Mouse (Mus musculus) C2C12 (cell line): ENCODE data around the gene Nectin2. TPM values are rescaled to one million over a fixed set of nuclear protein-coding genes. Genes with fewer than 3 reads are reported as not detected.

Experiments used
- H3K27me3 ChIP-seq: one replicate; pipeline ENCODE4 v1.6.1; 2011; ENCODE audit not compliant: control insufficient read depth, insufficient read depth, insufficient read length
- H3K36me3 ChIP-seq: one replicate; pipeline ENCODE4 v1.6.1; 2011; ENCODE audit not compliant: control insufficient read depth, insufficient read depth
- H3K4me3 ChIP-seq: one replicate; pipeline ENCODE4 v1.5.1; 2011; ENCODE audit warnings: mild to moderate bottlenecking, control low read depth; ENCODE audit not compliant: poor library complexity, insufficient read depth, severe bottlenecking
- H3K79me2 ChIP-seq: one replicate; pipeline ENCODE4 v1.6.1; 2011; ENCODE audit not compliant: control insufficient read depth, insufficient read depth
- H3K79me3 ChIP-seq: one replicate; pipeline ENCODE4 v1.6.1; 2011; ENCODE audit warnings: low read depth, control low read depth
- H3ac ChIP-seq: one replicate; pipeline ENCODE3; 2011; ENCODE audit warnings: low read depth; ENCODE audit not compliant: control insufficient read depth, insufficient read length
- CEBPB ChIP-seq: IDR thresholded peaks from one replicate; pipeline ENCODE4 v1.6.1; 2011; ENCODE audit warnings: low read depth, mild to moderate bottlenecking, control low read depth, moderate library complexity
- CTCF ChIP-seq: IDR thresholded peaks from one replicate; pipeline ENCODE4 v1.5.1; 2011; ENCODE audit not compliant: control insufficient read depth, insufficient read depth, insufficient read length
- FOSL1 ChIP-seq: IDR thresholded peaks from one replicate; pipeline ENCODE4 v1.8.0; 2011; ENCODE audit warnings: mild to moderate bottlenecking, low read length; ENCODE audit not compliant: poor library complexity, insufficient read depth, severe bottlenecking
- MAX ChIP-seq: IDR thresholded peaks from one replicate; pipeline ENCODE4 v1.6.1; 2011; ENCODE audit warnings: mild to moderate bottlenecking, control low read depth
- MYOD1 ChIP-seq: IDR thresholded peaks from one replicate; pipeline ENCODE4 v1.6.1; 2011; ENCODE audit warnings: low read depth; ENCODE audit not compliant: control insufficient read depth, insufficient read length
- MYOG ChIP-seq: IDR thresholded peaks from one replicate; pipeline ENCODE4 v1.6.1; 2011; ENCODE audit not compliant: control insufficient read depth, insufficient read length; ENCODE audit errors: extremely low read depth
- USF1 ChIP-seq: IDR thresholded peaks from one replicate; pipeline ENCODE4 v1.6.1; 2011; ENCODE audit warnings: low read depth, mild to moderate bottlenecking, control low read depth, moderate library complexity
- polyA plus RNA-seq: library from polyadenylated mRNA; unstranded; fragments of >200 nt; fragmentation: generic; extraction: Trizol; gene quantifications from one replicate; pipeline ENCODE4 v1.2.1, GENCODE M21; 2012; ENCODE audit warnings: missing spikeins

Nectin2 gene
- polyA plus RNA-seq, 1 experiment: 26.7 TPM

- Histone ChIP-seq H3K36me3 (no peaks in the 10 kb centered on the region), H3K79me2 (no peaks in the 10 kb centered on the region), H3ac (no peak overlapping the region), H3K79me3 (no peaks in the 10 kb centered on the region), H3K4me3 (no peak overlapping the region), H3K27me3 (peaks cover 3% of the 10 kb centered on the region)
- TF ChIP-seq MAX: no peak
- no peak for TF ChIP-seq CEBPB
- TF ChIP-seq USF1: no peak
- TF ChIP-seq FOSL1: no peak
- TF ChIP-seq CTCF: no peak
- TF ChIP-seq MYOG: no peak
- TF ChIP-seq MYOD1: no peak
Observed at GRCm38 (mm10) chr7:19678901-19679300, 71.4 kb downstream of the Nectin2 start.

- H3K36me3 ChIP-seq: no peaks in the 10 kb centered on the region
- H3K79me2 ChIP-seq: no peaks in the 10 kb centered on the region
- no peaks in the 10 kb centered on the region for H3K79me3 ChIP-seq
- TF ChIP-seq USF1 (no peak), CEBPB (no peak), MYOG (no peak), MYOD1 (no peak), FOSL1 (no peak), MAX (no peak), CTCF (no peak)
- no peak within 1 kb of the TSS for H3ac ChIP-seq
- H3K4me3 ChIP-seq: no peak within 1 kb of the TSS
- H3K27me3 ChIP-seq: peaks cover 3% of the 10 kb centered on the region
Observed at GRCm38 (mm10) chr7:19677872-19678271, 72.4 kb downstream of the Nectin2 start, which contains the start of gene Apoc2. Gene Apoc2 (minus strand): TSS chr7:19677941.

- Histone ChIP-seq H3K79me2 (no peaks in the 10 kb centered on the region), H3K36me3 (no peaks in the 10 kb centered on the region), H3K4me3 (no peak overlapping the region), H3K27me3 (peaks cover 3% of the 10 kb centered on the region), H3ac (no peak overlapping the region), H3K79me3 (no peaks in the 10 kb centered on the region)
- TF ChIP-seq CEBPB (no peak), USF1 (no peak)
Observed at GRCm38 (mm10) chr7:19676662-19677061, 73.6 kb downstream of the Nectin2 start.

- H3K36me3 ChIP-seq: no peaks in the 10 kb centered on the region
- no peaks in the 10 kb centered on the region for H3K79me2 ChIP-seq
- no peak for TF ChIP-seq USF1
- TF ChIP-seq CEBPB: no peak
- TF ChIP-seq CTCF: no peak
- TF ChIP-seq FOSL1: no peak
- TF ChIP-seq MYOD1: no peak
- no peak for TF ChIP-seq MAX
- TF ChIP-seq MYOG: no peak
- no peaks in the 10 kb centered on the region for H3K79me3 ChIP-seq
- peaks cover 3% of the 10 kb centered on the region for H3K27me3 ChIP-seq
- no peak overlapping the region for H3ac ChIP-seq
- H3K4me3 ChIP-seq: no peak overlapping the region
Observed at GRCm38 (mm10) chr7:19675824-19676223, 74.5 kb downstream of the Nectin2 start.

GRCm38 (mm10) chr7:19673083-19673699 lies 77.1 kb downstream of the Nectin2 start:
- no peak overlapping the region for H3K4me3 ChIP-seq
- peaks cover 3% of the 10 kb centered on the region for H3K27me3 ChIP-seq
- H3ac ChIP-seq: no peak overlapping the region
- no peaks in the 10 kb centered on the region for H3K36me3 ChIP-seq
- no peaks in the 10 kb centered on the region for H3K79me3 ChIP-seq
- no peaks in the 10 kb centered on the region for H3K79me2 ChIP-seq
- TF ChIP-seq CEBPB (no peak), USF1 (no peak), MYOG (no peak), MAX (no peak), FOSL1 (no peak), CTCF (no peak), MYOD1 (no peak)

GRCm38 (mm10) chr7:19671511-19671910 lies 78.8 kb downstream of the Nectin2 start:
- no peaks in the 10 kb centered on the region for H3K79me3 ChIP-seq
- H3K36me3 ChIP-seq: no peaks in the 10 kb centered on the region
- no peaks in the 10 kb centered on the region for H3K27me3 ChIP-seq
- TF ChIP-seq USF1 (no peak), MYOG (no peak), CTCF (no peak), MYOD1 (no peak), FOSL1 (no peak), MAX (no peak), CEBPB (no peak)
- no peaks in the 10 kb centered on the region for H3K79me2 ChIP-seq
- no peak overlapping the region for H3ac ChIP-seq
- no peak overlapping the region for H3K4me3 ChIP-seq
